Mouse (Mus musculus): ENCODE results near the gene Afap1. TPM values are rescaled to one million over a fixed set of nuclear protein-coding genes. Genes with fewer than 3 reads are reported as not detected.

Gene Afap1
- polyA plus RNA-seq, 1 experiment from 2014 or later: 73.7 TPM

- no peak overlapping the region for H3K9ac ChIP-seq (replicated peaks; ENCODE audit: low read depth, low read length)
- 71% methylated on average over 10 of the region's 10 CpGs for WGBS
- no peaks in the 10 kb centered on the region; the same call in 1 of the 2 replicates for H3K4me1 ChIP-seq (ENCODE audit: control insufficient read depth, insufficient read depth, low read length)
- H3K27ac ChIP-seq (ENCODE audit: low read depth, low read length): no peak overlapping the region
- peaks cover 3% of the 10 kb centered on the region; the same call in 1 of the 2 replicates for H3K36me3 ChIP-seq (ENCODE audit: control insufficient read depth, insufficient read depth, low read length)
- no peak overlapping the region for H3K4me2 ChIP-seq (ENCODE audit: low read depth, low read length)
- no peak for ATAC-seq (ENCODE audit: low read depth)
- H3K9me3 ChIP-seq (ENCODE audit: control insufficient read depth, low read length): no peaks in the 10 kb centered on the region
- no peaks in the 10 kb centered on the region for H3K27me3 ChIP-seq (ENCODE audit: control insufficient read depth, insufficient read depth, low read length)
- no peak overlapping the region for H3K4me3 ChIP-seq (ENCODE audit: low read depth, low read length)
These were observed 39.9 kb downstream of the Afap1 start for GRCm38 (mm10) chr5:35933059-35933458.

GRCm38 (mm10) chr5:35935939-35936338 is 42.8 kb downstream of the Afap1 start:
- H3K9me3 ChIP-seq (ENCODE audit: control insufficient read depth, low read length): no peaks in the 10 kb centered on the region
- H3K36me3 ChIP-seq (ENCODE audit: control insufficient read depth, insufficient read depth, low read length): peaks cover 3% of the 10 kb centered on the region; the same call in 1 of the 2 replicates
- no peak overlapping the region for H3K4me3 ChIP-seq (ENCODE audit: low read depth, low read length)
- no peak overlapping the region for H3K9ac ChIP-seq (replicated peaks; ENCODE audit: low read depth, low read length)
- no peaks in the 10 kb centered on the region; the same call in 1 of the 2 replicates for H3K4me1 ChIP-seq (ENCODE audit: control insufficient read depth, insufficient read depth, low read length)
- ATAC-seq (ENCODE audit: low read depth): no peak
- no peak overlapping the region for H3K4me2 ChIP-seq (ENCODE audit: low read depth, low read length)
- no peaks in the 10 kb centered on the region for H3K27me3 ChIP-seq (ENCODE audit: control insufficient read depth, insufficient read depth, low read length)
- WGBS: 86% methylated on average over 7 of the region's 7 CpGs
- H3K27ac ChIP-seq (ENCODE audit: low read depth, low read length): no peak overlapping the region

- Histone ChIP-seq H3K27ac (ENCODE audit: low read depth, low read length) (no peak overlapping the region), H3K4me2 (ENCODE audit: low read depth, low read length) (no peak overlapping the region), H3K4me1 (ENCODE audit: control insufficient read depth, insufficient read depth, low read length) (no peaks in the 10 kb centered on the region; the same call in 1 of the 2 replicates)
These were observed 45.4 kb downstream of the Afap1 start for GRCm38 (mm10) chr5:35938249-35939223.

DNA sequence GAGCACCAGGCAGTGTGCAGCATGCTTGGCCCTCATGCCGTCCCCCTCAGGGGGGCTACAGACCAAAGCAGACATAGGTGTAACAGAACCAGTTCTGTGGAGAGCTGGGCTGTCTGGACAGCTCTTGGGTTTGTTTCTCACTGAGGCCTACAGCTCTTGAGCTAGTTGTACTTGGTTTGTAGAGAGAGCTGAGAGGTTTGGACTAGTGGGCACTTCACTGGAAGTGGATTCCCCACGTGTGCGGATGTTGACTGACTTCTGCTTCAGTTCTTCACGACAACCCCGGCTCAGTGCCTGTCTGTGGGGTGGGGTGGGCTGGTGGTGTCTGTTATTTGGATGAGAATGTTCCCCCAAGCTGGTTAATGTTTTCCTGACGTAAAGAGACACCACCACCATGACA is 46.8 kb downstream of the Afap1 start:
- WGBS: 80% methylated on average over 6 of the region's 6 CpGs
- Histone ChIP-seq H3K4me3 (ENCODE audit: low read depth, low read length) (no peak overlapping the region), H3K9ac (replicated peaks; ENCODE audit: low read depth, low read length) (no peak overlapping the region), H3K4me1 (ENCODE audit: control insufficient read depth, insufficient read depth, low read length) (no peaks in the 10 kb centered on the region; the same call in 1 of the 2 replicates), H3K9me3 (ENCODE audit: control insufficient read depth, low read length) (no peaks in the 10 kb centered on the region), H3K4me2 (ENCODE audit: low read depth, low read length) (no peak overlapping the region), H3K36me3 (ENCODE audit: control insufficient read depth, insufficient read depth, low read length) (peaks cover 4% of the 10 kb centered on the region; the same call in 1 of the 2 replicates), H3K27me3 (ENCODE audit: control insufficient read depth, insufficient read depth, low read length) (no peaks in the 10 kb centered on the region), H3K27ac (ENCODE audit: low read depth, low read length) (no peak overlapping the region)
- ATAC-seq (ENCODE audit: low read depth): no peak

More at GRCm38 (mm10) chr5:35938249-35939223, 45.4 kb downstream of the Afap1 start:
- H3K36me3 ChIP-seq (ENCODE audit: control insufficient read depth, insufficient read depth, low read length): peaks cover 3% of the 10 kb centered on the region; the same call in 1 of the 2 replicates
- H3K9ac ChIP-seq (replicated peaks; ENCODE audit: low read depth, low read length): no peak overlapping the region
- 68% methylated on average over 10 of the region's 10 CpGs for WGBS
- no peaks in the 10 kb centered on the region for H3K27me3 ChIP-seq (ENCODE audit: control insufficient read depth, insufficient read depth, low read length)
- no peak for ATAC-seq (ENCODE audit: low read depth)
- H3K9me3 ChIP-seq (ENCODE audit: control insufficient read depth, low read length): no peaks in the 10 kb centered on the region
- H3K4me3 ChIP-seq (ENCODE audit: low read depth, low read length): no peak overlapping the region

DNA sequence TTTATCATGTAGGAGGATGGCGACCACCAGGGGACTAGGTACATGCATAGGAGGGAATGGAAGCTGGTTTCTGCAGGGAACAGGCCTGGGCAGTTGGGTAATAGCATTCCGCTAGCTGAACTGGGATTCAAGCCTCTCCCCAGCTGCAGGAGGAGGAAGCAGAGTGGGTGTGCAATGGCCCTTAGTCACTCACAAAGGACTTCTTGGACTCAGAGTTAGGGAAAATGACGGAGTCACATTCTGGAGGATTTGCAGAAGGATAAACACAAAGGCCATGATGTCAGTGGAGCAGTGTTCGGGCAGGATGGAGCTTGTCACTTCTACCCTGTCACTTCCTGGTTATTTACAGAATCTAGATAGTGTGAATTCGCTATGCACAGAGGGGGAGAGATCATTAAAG is 50.4 kb downstream of the Afap1 start:
- ATAC-seq (ENCODE audit: low read depth): no peak
- H3K27ac ChIP-seq (ENCODE audit: low read depth, low read length): no peak overlapping the region
- 79% methylated on average over 5 of the region's 5 CpGs for WGBS

DNA sequence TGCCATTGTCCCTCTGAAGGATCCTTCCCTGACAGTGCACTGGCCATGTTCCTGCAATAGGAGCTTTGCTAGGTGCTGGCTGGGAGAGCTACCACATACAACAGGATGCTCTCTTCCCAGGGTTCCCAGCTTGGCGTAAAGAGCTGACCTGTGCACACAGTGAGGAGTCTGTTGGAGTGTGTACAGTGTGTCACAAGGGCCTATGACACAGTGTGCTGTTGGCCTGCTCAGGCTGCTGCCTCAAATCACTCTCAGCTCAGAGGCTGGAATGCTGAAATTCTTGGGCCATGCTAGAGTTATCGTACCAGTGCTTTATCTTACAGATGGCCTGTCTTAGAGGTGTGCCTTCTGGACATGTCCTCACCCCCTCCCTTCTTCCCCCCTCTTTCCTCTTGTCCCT is 53.7 kb downstream of the Afap1 start:
- Histone ChIP-seq H3K9ac (replicated peaks; ENCODE audit: low read depth, low read length) (no peak overlapping the region), H3K9me3 (ENCODE audit: control insufficient read depth, low read length) (no peaks in the 10 kb centered on the region), H3K4me1 (ENCODE audit: control insufficient read depth, insufficient read depth, low read length) (no peaks in the 10 kb centered on the region), H3K4me3 (ENCODE audit: low read depth, low read length) (no peak overlapping the region), H3K27me3 (ENCODE audit: control insufficient read depth, insufficient read depth, low read length) (no peaks in the 10 kb centered on the region), H3K36me3 (ENCODE audit: control insufficient read depth, insufficient read depth, low read length) (peaks cover 39% of the 10 kb centered on the region; the same call in 1 of the 2 replicates), H3K4me2 (ENCODE audit: low read depth, low read length) (no peak overlapping the region), H3K27ac (ENCODE audit: low read depth, low read length) (no peak overlapping the region)
- WGBS: 90% methylated on average over 2 of the region's 2 CpGs
- ATAC-seq (ENCODE audit: low read depth): no peak

More for the DNA sequence above, 50.4 kb downstream of the Afap1 start:
- Histone ChIP-seq H3K9ac (replicated peaks; ENCODE audit: low read depth, low read length) (no peak overlapping the region), H3K27me3 (ENCODE audit: control insufficient read depth, insufficient read depth, low read length) (no peaks in the 10 kb centered on the region), H3K4me2 (ENCODE audit: low read depth, low read length) (no peak overlapping the region), H3K4me3 (ENCODE audit: low read depth, low read length) (no peak overlapping the region), H3K9me3 (ENCODE audit: control insufficient read depth, low read length) (no peaks in the 10 kb centered on the region), H3K36me3 (ENCODE audit: control insufficient read depth, insufficient read depth, low read length) (peaks cover 23% of the 10 kb centered on the region; the same call in 1 of the 2 replicates), H3K4me1 (ENCODE audit: control insufficient read depth, insufficient read depth, low read length) (no peaks in the 10 kb centered on the region)

DNA sequence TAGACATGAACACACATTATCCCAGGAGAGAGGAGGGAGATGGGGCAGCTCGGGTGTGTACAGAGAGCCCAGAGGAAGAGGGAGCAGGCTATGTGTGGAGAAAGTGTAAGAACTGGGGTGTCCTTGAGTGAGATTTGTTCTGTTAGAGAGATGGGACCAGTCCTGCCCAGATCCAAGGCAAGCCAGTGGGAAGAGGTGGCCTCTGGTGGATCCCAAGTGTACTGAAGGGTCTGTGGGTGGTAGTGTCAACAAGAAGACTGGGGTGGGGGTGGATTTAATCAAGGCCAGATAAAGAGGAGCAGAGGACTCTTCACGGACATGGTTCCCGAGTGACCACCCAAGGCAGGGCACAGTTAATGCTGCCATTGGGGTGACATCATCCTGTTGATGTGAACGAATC is 54.3 kb downstream of the Afap1 start:
- no peak for ATAC-seq (ENCODE audit: low read depth)
- Histone ChIP-seq H3K4me2 (ENCODE audit: low read depth, low read length) (no peak overlapping the region), H3K4me1 (ENCODE audit: control insufficient read depth, insufficient read depth, low read length) (no peaks in the 10 kb centered on the region), H3K9ac (replicated peaks; ENCODE audit: low read depth, low read length) (no peak overlapping the region), H3K9me3 (ENCODE audit: control insufficient read depth, low read length) (no peaks in the 10 kb centered on the region), H3K27me3 (ENCODE audit: control insufficient read depth, insufficient read depth, low read length) (no peaks in the 10 kb centered on the region), H3K4me3 (ENCODE audit: low read depth, low read length) (no peak overlapping the region), H3K27ac (ENCODE audit: low read depth, low read length) (no peak overlapping the region), H3K36me3 (ENCODE audit: control insufficient read depth, insufficient read depth, low read length) (peaks cover 45% of the 10 kb centered on the region)
- 86% methylated on average over 4 of the region's 4 CpGs for WGBS

- H3K36me3 ChIP-seq (ENCODE audit: control insufficient read depth, insufficient read depth, low read length): peaks cover 50% of the 10 kb centered on the region
- WGBS: 65% methylated on average over 15 of the region's 15 CpGs
These were observed 55.3 kb downstream of the Afap1 start for GRCm38 (mm10) chr5:35948225-35948975.

More at GRCm38 (mm10) chr5:35948225-35948975, 55.3 kb downstream of the Afap1 start:
- Histone ChIP-seq H3K9ac (replicated peaks; ENCODE audit: low read depth, low read length) (no peak overlapping the region), H3K9me3 (ENCODE audit: control insufficient read depth, low read length) (no peaks in the 10 kb centered on the region), H3K4me3 (ENCODE audit: low read depth, low read length) (no peak overlapping the region), H3K4me2 (ENCODE audit: low read depth, low read length) (no peak overlapping the region), H3K27me3 (ENCODE audit: control insufficient read depth, insufficient read depth, low read length) (no peaks in the 10 kb centered on the region), H3K27ac (ENCODE audit: low read depth, low read length) (no peak overlapping the region), H3K4me1 (ENCODE audit: control insufficient read depth, insufficient read depth, low read length) (no peaks in the 10 kb centered on the region)
- ATAC-seq (ENCODE audit: low read depth): no peak
